Mouse (Mus musculus): ENCODE measurements at regions not wholly inside any gene's neighbourhood (a gene's known extent, or its start where the extent isn't known, plus 50 kb on each side); places are given as distances from the start of the nearest gene placed in this dataset.
A peak's percentile ranks its signal among the peaks of the same experiment; 100 is the strongest.

GRCm38 (mm10) chr1:168805442-168805841 is 373.4 kb upstream of the Pbx1 start:
- DNase-seq: no peak

DNA sequence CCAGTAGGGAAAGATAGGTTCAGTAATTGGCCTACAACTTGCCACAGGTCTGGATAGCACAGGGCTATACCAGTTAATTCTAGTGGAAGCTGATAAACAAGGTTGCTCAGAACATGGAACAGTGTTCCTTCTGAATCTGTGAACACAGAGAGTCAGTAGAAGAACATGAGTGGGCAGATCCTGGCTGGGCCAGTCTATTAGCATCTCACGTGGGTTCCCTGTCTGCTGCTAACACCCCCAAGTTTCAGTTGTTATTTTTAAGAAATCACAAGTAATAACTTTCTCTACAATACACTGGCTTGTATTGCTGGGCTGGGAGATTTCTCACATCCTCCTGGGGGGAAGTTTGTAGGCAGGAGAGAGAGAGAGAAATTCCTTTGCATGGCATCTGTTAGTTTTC is 369.0 kb upstream of the Pbx1 start:
- DNase-seq: no peak

DNA sequence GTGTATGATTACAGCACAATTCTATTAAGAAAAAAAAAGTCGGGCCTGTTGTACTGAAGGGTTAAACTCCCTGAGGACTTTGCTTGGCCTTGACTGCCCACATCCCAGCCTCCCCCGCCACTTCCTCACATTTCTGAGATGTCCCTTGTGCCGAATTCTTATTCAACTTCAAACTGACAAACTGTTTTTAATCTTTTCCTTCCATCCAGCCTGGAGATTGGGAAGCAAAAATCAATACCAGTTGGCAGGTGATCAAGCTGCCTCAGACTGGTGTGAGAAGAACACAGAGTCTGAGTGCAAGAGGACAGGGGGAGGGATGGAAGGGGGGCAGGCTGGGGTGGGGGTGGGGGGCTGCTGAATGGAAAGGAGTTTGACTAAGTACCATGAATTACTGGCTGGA is 354.7 kb upstream of the Pbx1 start:
- peak; percentile 31 for DNase-seq

DNA sequence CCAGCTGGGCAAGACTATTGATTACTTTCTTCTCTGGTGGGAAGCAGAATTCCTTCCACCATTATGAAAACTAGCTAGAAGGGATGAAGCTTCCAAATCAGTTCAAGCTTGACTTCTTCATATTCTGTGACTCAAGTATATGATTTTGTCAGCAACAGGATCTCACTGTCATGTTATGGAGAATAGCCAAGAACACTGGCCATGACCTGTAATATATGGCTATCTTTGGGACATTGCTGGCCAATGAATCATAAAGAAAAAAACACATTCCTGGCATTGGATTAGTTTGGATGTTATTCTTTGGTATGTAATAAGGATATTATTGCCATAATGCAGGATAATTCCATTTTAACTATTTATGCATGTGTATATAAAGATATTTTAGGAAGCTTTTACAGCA is 351.8 kb upstream of the Pbx1 start:
- DNase-seq: no peak

GRCm38 (mm10) chr1:168764368-168764895 is 332.4 kb upstream of the Pbx1 start:
- no peak for DNase-seq

GRCm38 (mm10) chr1:168761095-168761494 is 329.0 kb upstream of the Pbx1 start:
- DNase-seq: no peak

- no peak for DNase-seq
Observed at GRCm38 (mm10) chr1:168760239-168760638, 328.2 kb upstream of the Pbx1 start.

GRCm38 (mm10) chr1:168758835-168759234 is 326.8 kb upstream of the Pbx1 start:
- DNase-seq: no peak

- DNase-seq: peak; percentile 82
Observed at GRCm38 (mm10) chr1:168754196-168754595, 322.1 kb upstream of the Pbx1 start.

DNA sequence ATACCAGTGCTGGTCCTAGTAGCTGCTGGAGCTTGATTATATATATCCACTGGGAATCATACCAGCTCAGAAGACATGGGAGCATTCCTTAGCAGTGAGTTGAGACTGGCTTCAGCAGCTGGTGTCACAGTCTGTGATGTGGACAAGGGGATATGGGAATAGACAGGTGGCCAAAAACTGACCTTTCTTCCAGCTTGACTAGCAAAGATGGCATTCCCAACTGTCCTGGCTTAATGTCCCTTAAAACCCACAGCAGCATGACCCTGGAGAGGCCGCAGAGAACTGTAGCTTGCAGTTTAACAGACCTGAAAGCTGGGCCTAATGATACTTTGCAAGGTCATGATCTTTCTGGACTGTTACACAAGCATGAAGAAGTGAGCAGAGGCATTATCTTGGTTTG is 311.4 kb upstream of the Pbx1 start:
- no peak for DNase-seq

DNA sequence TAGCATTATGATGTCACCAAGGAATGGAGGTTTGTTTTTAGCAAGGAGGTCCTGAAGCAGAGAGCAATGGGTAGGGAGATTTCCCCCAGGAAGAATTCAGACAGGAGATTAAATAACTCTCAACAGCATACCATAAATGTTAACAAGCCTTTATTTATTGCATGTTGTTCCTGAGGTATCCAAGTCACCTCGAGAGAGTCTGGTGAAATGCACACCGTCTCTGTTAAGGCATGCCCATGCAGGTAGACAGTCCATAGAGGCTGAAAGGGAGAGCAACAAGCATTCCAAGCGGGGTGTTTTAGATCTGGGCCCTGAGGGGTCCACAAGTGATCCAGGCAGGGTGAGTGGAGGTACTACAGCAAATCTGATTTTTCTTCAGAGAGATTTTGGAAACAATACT is 305.9 kb upstream of the Pbx1 start:
- DNase-seq: no peak

DNA sequence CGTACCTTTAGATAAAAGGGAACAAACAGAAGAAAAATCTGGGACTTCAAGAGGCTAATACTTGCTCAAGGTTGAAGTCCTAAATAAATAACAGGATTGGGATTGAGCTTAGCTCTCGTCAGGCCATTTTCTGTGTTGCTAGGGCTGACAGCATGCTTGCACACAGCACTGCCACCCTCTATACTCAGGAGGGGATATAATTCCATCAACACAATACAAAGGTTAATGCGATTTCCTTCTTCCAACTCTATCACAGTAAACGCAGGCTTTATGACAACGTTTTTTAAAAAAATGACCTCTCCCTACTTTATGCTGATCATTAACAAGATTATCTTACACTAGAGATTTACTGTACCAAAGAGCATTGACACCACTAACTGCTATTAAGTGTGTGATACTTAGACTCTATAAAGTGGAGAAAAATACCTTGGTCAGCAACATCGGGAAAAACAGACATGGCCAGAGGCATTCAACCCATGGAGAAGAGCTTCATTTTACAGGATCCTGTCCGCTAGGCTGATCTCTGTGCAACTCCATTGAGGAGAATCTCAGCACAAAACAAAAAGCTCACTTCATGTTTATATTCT is 305.3 kb upstream of the Pbx1 start:
- no peak for DNase-seq

GRCm38 (mm10) chr1:168733066-168733465 is 301.0 kb upstream of the Pbx1 start:
- DNase-seq: no peak

DNA sequence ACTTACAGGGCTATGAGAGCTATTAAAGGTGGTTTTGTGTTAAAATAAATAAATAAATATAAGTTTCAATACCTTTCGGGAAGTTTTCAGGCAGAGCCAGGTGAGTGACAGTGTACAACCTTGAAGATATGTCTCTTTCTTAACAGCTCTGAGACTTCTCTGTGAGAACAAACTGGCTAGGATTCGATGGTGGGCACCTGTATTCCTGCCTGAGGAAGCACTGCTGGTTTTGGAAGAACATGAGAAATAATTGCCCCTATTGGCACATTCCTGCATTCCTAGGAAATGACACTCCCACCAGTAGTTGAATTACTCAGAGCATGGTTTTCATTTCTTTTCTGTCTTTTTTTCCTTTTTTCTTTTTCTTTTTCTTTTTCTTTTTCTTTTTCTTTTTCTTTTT is 277.8 kb upstream of the Pbx1 start:
- DNase-seq: no peak

- peak; percentile 54 for DNase-seq
Observed at GRCm38 (mm10) chr1:168709017-168709681, 277.1 kb upstream of the Pbx1 start.

- peak; percentile 54 for DNase-seq
Observed at GRCm38 (mm10) chr1:168708161-168708865, 276.2 kb upstream of the Pbx1 start.

DNA sequence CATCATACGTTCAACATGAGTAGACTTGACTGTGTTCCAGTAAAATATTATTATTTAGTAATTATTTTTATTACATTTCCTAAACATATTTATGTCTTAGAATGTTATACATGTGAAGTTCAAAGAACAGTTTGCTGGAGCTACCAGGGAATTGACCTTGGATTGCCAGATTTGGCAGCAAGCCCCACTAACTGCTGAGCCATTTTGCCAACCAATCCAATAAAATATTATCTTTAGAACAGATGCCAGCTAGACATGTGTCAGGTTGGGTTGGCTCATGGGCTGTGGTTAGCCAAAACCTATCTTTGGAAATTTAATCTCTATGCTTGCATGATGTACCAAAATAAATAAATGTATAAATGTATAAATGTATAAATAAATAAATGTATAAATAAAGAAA is 265.3 kb upstream of the Pbx1 start:
- no peak for DNase-seq

- DNase-seq: no peak
Observed at GRCm38 (mm10) chr1:168686821-168687220, 254.8 kb upstream of the Pbx1 start.

GRCm38 (mm10) chr1:168685147-168685546 is 253.1 kb upstream of the Pbx1 start:
- no peak for DNase-seq

- no peak for DNase-seq
Observed at GRCm38 (mm10) chr1:168681685-168682491, 249.8 kb upstream of the Pbx1 start.

DNA sequence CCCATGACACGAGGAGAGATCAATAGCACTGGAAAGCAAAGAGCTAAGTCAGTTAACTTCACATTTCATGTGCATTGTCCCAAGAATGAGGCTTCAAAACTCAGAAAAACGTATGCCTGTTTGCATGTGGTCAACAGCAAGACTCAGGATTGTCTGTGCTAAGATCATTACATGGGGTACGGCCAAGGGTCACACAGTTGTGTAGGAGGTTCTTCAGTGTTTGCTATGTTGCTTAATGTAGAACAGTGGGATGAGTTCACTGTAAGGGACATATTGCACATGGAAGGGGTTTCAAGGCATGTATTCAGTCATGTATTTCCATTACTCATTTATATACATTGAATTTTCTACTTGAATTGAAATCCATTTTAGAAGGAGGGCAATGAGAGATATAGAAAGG is 248.6 kb upstream of the Pbx1 start:
- DNase-seq: no peak

DNA sequence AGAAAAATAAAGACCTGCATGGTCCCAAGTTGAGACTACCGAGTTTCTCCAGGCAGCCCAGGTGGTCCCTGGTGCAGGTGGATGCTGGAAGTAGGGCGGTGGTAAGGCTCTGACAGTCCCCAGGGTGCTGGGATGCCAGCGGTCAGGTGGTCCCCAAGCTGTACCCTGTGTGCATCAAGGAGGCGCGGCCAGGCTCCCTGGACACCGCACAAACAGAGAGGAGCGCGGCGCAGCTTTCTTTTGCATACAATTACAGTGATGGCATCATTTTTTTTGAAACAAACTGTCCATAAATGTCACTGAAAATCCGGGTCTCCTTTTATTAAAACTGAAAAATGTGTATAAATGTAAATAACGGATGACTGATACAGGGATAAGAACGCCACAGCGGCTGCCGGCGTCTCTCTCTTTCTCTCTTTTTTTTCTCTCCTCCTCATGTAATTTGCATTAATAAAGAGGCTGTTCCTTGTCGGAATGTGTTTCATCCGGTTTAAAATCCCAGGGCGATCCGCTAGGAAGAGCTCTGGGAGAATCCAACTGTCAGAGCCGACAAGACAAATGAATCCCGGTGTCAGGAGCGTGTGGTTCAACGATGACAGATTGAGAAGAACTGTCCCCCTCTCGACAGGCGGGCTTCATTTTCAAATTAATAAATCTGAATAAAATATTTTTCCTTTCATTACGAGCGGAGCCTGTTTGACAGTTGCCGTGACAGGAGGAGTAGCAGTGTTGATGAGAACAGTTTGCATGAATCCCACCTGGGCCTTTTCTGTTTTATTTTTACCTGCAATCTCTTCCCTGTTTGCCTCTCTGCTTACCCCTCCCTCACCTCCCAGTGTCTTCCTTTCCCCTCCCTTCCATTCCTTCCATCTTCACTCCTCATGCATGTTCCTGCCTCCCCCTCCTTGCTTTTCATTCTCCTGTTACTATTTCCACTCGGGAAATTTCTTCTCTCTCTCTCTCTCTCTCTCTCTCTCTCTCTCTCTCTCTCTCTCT is 244.6 kb upstream of the Pbx1 start:
- DNase-seq: peak; percentile 27

All from embryo, embryonic 11 days (tissue).